Mouse (Mus musculus) CD8-positive naive resting alpha-beta T cell, adult 2 months (primary cell): Measurements from ENCODE around the gene Notch3.
A peak's percentile ranks its signal among the peaks of the same experiment; 100 is the strongest.

ENCODE experiments used
- DNase-seq, 2 experiments: peaks; one replicate each; pipeline ENCODE4 v3.0.0; 2022; ENCODE audit warnings: low read depth in 2 of 2, low spot score in 2 of 2

Notch3 gene

GRCm38 (mm10) chr17:32165803-32166595, 653 bp downstream of the Notch3 start:
- peak in 1 of 2 experiments; percentile 53 for DNase-seq

GRCm38 (mm10) chr17:32165266-32165802, 1.3 kb downstream of the Notch3 start:
- no peak for DNase-seq

GRCm38 (mm10) chr17:32164780-32165179, 1.9 kb downstream of the Notch3 start:
- DNase-seq: no peak

GRCm38 (mm10) chr17:32163910-32164650, 2.6 kb downstream of the Notch3 start:
- DNase-seq: no peak

- peak; percentile 66 to 74 for DNase-seq
These were observed 4.4 kb downstream of the Notch3 start for GRCm38 (mm10) chr17:32162112-32162850.

- no peak for DNase-seq
These were observed 5.8 kb downstream of the Notch3 start for GRCm38 (mm10) chr17:32160882-32161281.

GRCm38 (mm10) chr17:32158841-32159240, 7.8 kb downstream of the Notch3 start:
- DNase-seq: no peak

- no peak for DNase-seq
These were observed 19.9 kb downstream of the Notch3 start for GRCm38 (mm10) chr17:32146718-32147117.

- peak; percentile 74 to 82 for DNase-seq
These were observed 23.5 kb downstream of the Notch3 start for GRCm38 (mm10) chr17:32142907-32143854.

- no peak for DNase-seq
These were observed 24.4 kb downstream of the Notch3 start for GRCm38 (mm10) chr17:32142234-32142633.

GRCm38 (mm10) chr17:32133375-32133774, 33.3 kb downstream of the Notch3 start:
- DNase-seq: no peak

GRCm38 (mm10) chr17:32132087-32132486, 34.6 kb downstream of the Notch3 start:
- no peak for DNase-seq

GRCm38 (mm10) chr17:32130506-32130905, 36.1 kb downstream of the Notch3 start:
- no peak for DNase-seq

GRCm38 (mm10) chr17:32127195-32127594, 39.5 kb downstream of the Notch3 start:
- DNase-seq: no peak

GRCm38 (mm10) chr17:32125407-32125806, 41.2 kb downstream of the Notch3 start:
- DNase-seq: no peak

- no peak for DNase-seq
These were observed 43.1 kb downstream of the Notch3 start for GRCm38 (mm10) chr17:32123545-32123944.

GRCm38 (mm10) chr17:32122587-32122970, 44.1 kb downstream of the Notch3 start:
- no peak for DNase-seq

- no peak for DNase-seq
These were observed 44.6 kb downstream of the Notch3 start for GRCm38 (mm10) chr17:32121833-32122586.

GRCm38 (mm10) chr17:32120771-32121532, 45.7 kb downstream of the Notch3 start:
- DNase-seq: no peak
